Mouse (Mus musculus): ENCODE data around the gene Epm2a. TPM values are rescaled to one million over a fixed set of nuclear protein-coding genes. Genes with fewer than 3 reads are reported as not detected.
"Not testable (repeated sequence)": the region's sequence is repeated elsewhere in the genome, so short reads cannot be mapped to it uniquely, and the experiment has no call there.

Gene Epm2a
- polyA plus RNA-seq (2011; ENCODE audit: insufficient read length, low read depth, missing spikeins): 1.9 and 2.9 TPM in 2 replicates

GRCm38 (mm10) chr10:11343205-11344141 is at the start of gene Epm2a:
Epm2a (plus strand) TSS chr10:11343404.
- peak within 1 kb of the TSS; percentile 77 for H3K27ac ChIP-seq (ENCODE audit: insufficient read depth, low read length)
- H3K4me3 ChIP-seq (ENCODE audit: insufficient read depth, low read length): peak within 1 kb of the TSS; percentile 62
- H3K4me1 ChIP-seq (ENCODE audit: control insufficient read depth, insufficient read depth, low read length): no peaks in the 10 kb centered on the region
- TF ChIP-seq POLR2A (IDR thresholded peaks at IDR 0.05; ENCODE audit: low read depth, low read length): peak; percentile 56; the same call in 1 of the 2 replicates
- no peak for TF ChIP-seq CTCF (IDR thresholded peaks at IDR 0.05; ENCODE audit: borderline replicate concordance, insufficient read depth, low read length)

DNA sequence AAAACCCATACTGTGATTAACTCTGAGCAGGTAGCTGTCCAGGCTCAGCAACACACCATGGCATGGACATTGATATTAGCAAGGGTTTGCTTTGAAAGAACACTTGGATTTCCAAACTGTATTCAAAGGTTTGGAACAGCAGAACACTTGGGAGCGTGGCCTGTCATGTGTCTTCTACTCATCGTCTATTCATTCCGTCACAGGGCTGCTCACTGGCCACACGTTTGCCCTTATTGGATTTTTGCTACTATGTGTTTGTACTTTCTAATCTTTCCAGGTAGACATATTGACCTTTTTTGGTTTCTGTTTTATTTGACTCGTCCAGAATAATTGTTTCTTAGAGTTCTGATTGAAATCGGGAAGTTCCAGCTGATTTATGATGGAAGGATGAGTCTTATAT is 44.8 kb upstream of the Epm2a start:
- H3K4me3 ChIP-seq (ENCODE audit: insufficient read depth, low read length): no peak overlapping the region
- TF ChIP-seq POLR2A (IDR thresholded peaks at IDR 0.05; ENCODE audit: low read depth, low read length): no peak
- no peak for TF ChIP-seq CTCF (IDR thresholded peaks at IDR 0.05; ENCODE audit: borderline replicate concordance, insufficient read depth, low read length)
- no peaks in the 10 kb centered on the region for H3K4me1 ChIP-seq (ENCODE audit: control insufficient read depth, insufficient read depth, low read length)
- no peak overlapping the region for H3K27ac ChIP-seq (ENCODE audit: insufficient read depth, low read length)

DNA sequence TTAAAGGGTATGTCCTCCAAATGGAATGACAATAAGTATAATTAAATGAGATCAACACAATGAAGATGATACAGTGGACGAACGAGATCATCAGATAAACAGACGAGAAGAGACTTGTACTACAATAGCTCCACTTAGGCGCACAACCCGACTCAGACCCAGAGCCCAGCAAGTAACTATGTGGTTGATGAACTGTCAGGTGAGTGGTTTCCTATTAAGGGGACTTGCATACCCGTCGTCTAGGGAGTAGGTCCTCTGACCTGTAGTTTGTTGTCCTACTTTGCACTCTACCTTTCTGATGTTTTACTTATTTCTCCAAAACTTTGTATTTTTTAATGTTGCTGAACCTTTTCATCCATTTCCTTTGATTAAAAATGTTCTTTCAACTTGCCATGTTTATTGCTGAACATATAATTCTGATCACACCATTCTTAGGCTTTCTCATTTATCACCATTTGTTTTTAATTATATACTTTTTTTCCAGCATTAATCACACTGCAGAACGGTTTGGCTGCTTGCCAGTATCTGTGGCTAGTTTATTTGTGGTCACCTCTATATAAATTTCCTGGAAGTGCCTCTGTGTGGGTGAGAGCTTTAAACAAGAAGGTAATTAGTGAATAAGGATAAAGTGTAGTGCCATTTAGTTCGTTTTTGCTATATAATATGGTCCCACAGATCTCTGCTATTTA is 37.7 kb upstream of the Epm2a start:
- TF ChIP-seq POLR2A (IDR thresholded peaks at IDR 0.05; ENCODE audit: low read depth, low read length): no peak
- no peak for TF ChIP-seq CTCF (IDR thresholded peaks at IDR 0.05; ENCODE audit: borderline replicate concordance, insufficient read depth, low read length)
- H3K27ac ChIP-seq (ENCODE audit: insufficient read depth, low read length): no peak overlapping the region
- peaks cover 5% of the 10 kb centered on the region; the same call in 1 of the 2 replicates for H3K4me1 ChIP-seq (ENCODE audit: control insufficient read depth, insufficient read depth, low read length)
- no peak overlapping the region for H3K4me3 ChIP-seq (ENCODE audit: insufficient read depth, low read length)

DNA sequence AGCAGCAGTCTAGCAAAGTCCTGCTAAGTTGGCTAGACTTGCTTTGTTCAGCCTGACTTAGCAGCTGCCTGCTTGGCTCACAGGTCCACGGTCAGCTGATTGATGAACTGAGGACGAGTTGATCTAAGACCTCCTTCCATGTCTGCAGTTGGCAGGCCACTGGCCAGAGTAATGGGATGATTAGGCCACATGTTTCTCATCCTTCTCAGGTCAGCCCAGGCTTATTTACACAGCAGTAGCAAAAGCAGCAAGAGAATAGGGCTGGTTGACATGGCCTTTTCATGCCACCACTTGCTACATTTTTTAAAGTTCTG is 37.2 kb upstream of the Epm2a start:
- H3K27ac ChIP-seq (ENCODE audit: insufficient read depth, low read length): no peak overlapping the region
- H3K4me1 ChIP-seq (ENCODE audit: control insufficient read depth, insufficient read depth, low read length): peaks cover 5% of the 10 kb centered on the region; the same call in 1 of the 2 replicates
- H3K4me3 ChIP-seq (ENCODE audit: insufficient read depth, low read length): no peak overlapping the region
- TF ChIP-seq POLR2A (IDR thresholded peaks at IDR 0.05; ENCODE audit: low read depth, low read length) (no peak), CTCF (IDR thresholded peaks at IDR 0.05; ENCODE audit: borderline replicate concordance, insufficient read depth, low read length) (no peak)

GRCm38 (mm10) chr10:11309866-11310265 is 33.3 kb upstream of the Epm2a start:
- Histone ChIP-seq H3K4me1 (ENCODE audit: control insufficient read depth, insufficient read depth, low read length) (peaks cover 5% of the 10 kb centered on the region; the same call in 1 of the 2 replicates), H3K4me3 (ENCODE audit: insufficient read depth, low read length) (no peak overlapping the region), H3K27ac (ENCODE audit: insufficient read depth, low read length) (no peak overlapping the region)
- TF ChIP-seq POLR2A (IDR thresholded peaks at IDR 0.05; ENCODE audit: low read depth, low read length) (no peak), CTCF (IDR thresholded peaks at IDR 0.05; ENCODE audit: borderline replicate concordance, insufficient read depth, low read length) (no peak)

- H3K4me1 ChIP-seq (ENCODE audit: control insufficient read depth, insufficient read depth, low read length): 0 out of 2 replicates have a peak, but pooled peaks cover 3% of the 10 kb centered on the region
- no peak overlapping the region for H3K4me3 ChIP-seq (ENCODE audit: insufficient read depth, low read length)
- H3K27ac ChIP-seq (ENCODE audit: insufficient read depth, low read length): no peak overlapping the region
- TF ChIP-seq CTCF (IDR thresholded peaks at IDR 0.05; ENCODE audit: borderline replicate concordance, insufficient read depth, low read length) (no peak), POLR2A (IDR thresholded peaks at IDR 0.05; ENCODE audit: low read depth, low read length) (no peak)
Measured at GRCm38 (mm10) chr10:11310481-11310880, 32.7 kb upstream of the Epm2a start.

GRCm38 (mm10) chr10:11317856-11318454 is 25.2 kb upstream of the Epm2a start:
- H3K27ac ChIP-seq (ENCODE audit: insufficient read depth, low read length); H3K4me3 ChIP-seq (ENCODE audit: insufficient read depth, low read length); H3K4me1 ChIP-seq (ENCODE audit: control insufficient read depth, insufficient read depth, low read length): not testable (repeated sequence)

DNA sequence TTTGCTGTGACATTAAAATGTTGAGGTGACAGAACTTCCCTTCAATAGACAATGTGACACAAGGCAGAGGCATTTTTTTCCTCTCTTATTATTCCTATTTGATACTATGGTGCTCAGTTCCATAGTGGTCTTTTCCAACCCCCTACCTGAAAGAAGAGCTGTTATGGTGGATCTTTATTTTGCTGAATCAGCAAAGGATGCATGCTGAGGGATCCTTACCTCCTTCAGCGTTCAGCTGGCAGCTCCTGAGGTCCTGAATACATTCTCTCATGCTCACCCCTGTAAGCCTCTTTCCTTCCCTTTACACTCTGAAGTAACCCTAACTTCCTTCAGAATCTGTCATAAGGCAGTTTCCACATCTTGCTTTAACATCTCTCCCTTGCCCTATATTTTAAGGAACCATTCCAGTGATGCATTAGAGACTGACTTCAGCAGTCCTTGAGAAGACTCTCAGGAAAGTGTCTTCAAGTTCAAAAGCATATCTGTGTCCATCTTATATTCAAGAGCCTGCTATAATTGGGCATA is 23.7 kb upstream of the Epm2a start:
- TF ChIP-seq CTCF (IDR thresholded peaks at IDR 0.05; ENCODE audit: borderline replicate concordance, insufficient read depth, low read length): no peak
- TF ChIP-seq POLR2A (IDR thresholded peaks at IDR 0.05; ENCODE audit: low read depth, low read length): no peak
- Histone ChIP-seq H3K4me3 (ENCODE audit: insufficient read depth, low read length) (no peak overlapping the region), H3K4me1 (ENCODE audit: control insufficient read depth, insufficient read depth, low read length) (no peaks in the 10 kb centered on the region), H3K27ac (ENCODE audit: insufficient read depth, low read length) (no peak overlapping the region)

- Histone ChIP-seq H3K4me1 (ENCODE audit: control insufficient read depth, insufficient read depth, low read length) (no peaks in the 10 kb centered on the region), H3K4me3 (ENCODE audit: insufficient read depth, low read length) (no peak overlapping the region), H3K27ac (ENCODE audit: insufficient read depth, low read length) (no peak overlapping the region)
- TF ChIP-seq CTCF (IDR thresholded peaks at IDR 0.05; ENCODE audit: borderline replicate concordance, insufficient read depth, low read length): no peak
- no peak for TF ChIP-seq POLR2A (IDR thresholded peaks at IDR 0.05; ENCODE audit: low read depth, low read length)
Measured at GRCm38 (mm10) chr10:11322316-11322715, 20.9 kb upstream of the Epm2a start.
